Mouse (Mus musculus): Measurements from ENCODE around the gene Il15ra.
"Not testable (repeated sequence)": the region's sequence is repeated elsewhere in the genome, so short reads cannot be mapped to it uniquely, and the experiment has no call there.

Gene Il15ra

DNA sequence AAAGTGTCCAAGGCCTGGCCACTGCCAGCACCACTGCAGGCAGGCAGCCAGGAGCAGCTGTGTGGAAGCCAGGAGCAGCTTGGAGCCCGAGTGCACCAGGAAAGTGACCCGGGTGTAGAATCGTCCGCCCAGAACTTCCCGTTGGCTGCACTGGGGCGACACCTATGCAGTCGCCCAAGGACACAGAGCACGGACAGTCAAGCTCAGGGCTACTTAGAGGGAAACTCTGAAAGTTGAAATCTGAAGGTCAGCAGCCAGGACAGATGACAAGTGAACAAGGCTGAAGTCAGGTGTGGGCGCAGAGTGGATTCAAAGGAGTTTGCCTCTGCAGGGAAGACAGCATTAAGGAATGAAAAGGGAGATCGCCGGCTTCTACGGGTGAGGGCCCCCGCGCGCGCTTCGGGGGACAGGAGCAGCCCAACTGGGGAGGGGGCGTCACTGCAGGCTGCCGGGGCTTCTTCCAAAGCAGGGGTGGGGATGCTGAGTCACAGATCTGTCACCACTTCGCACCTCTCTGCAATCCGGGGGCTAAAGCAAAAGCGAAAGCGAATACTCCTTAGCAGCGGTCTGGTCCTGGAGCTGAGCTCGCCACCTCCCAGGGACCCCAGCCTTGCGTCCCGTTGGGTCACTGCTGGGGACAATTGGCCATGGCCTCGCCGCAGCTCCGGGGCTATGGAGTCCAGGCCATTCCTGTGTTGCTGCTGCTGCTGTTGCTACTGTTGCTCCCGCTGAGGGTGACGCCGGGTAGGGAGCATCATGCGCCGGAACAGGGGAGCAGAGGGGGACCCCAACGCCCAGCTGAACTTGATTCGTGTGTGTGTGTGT lies at the start of gene Il15ra:
Il15ra (plus strand) TSS at position 90 of the 825 bp plus-strand sequence.
- DNase-seq: peak; percentile 33 to 54

DNA sequence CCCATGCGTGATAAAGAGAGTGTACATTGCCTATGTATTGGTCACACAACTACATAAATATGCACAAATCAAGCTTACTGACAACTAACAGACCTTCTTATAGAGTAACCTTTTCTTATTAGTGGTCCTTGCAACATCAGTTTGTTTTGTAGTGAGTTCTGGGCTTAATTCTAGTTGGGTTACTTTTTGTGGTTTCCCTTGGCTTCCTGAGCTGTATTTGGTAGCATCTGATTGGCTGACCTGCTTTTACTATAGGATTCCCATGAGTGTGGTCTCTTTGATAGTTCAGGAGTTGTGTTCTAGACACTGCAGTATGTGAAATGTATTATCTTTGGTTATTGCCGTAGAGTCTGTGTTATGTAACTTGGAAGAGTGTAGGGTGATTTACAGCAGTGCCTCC lies 47.5 kb upstream of the Il15ra start:
- no peak for DNase-seq

DNA sequence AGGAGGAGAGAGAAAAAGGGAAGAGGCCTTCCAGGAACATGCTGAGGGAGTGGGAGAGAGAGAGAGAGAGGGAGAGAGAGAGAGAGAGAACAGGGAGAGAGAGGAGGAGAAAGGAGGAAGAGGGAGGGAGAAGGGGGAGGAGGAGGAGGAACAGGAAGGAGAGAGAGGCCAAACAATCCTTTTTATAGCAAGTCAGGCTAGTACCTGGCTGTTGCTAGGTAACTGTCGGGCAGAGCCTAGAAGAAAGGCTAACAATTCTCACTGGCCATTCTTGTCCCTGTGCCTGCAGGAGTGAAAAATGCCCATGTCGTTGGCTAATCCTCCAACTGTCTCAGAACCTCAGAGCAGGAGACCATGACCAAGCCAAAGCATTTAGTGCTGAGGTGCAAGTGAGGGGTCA lies 45.8 kb upstream of the Il15ra start:
- DNase-seq: no peak

DNA sequence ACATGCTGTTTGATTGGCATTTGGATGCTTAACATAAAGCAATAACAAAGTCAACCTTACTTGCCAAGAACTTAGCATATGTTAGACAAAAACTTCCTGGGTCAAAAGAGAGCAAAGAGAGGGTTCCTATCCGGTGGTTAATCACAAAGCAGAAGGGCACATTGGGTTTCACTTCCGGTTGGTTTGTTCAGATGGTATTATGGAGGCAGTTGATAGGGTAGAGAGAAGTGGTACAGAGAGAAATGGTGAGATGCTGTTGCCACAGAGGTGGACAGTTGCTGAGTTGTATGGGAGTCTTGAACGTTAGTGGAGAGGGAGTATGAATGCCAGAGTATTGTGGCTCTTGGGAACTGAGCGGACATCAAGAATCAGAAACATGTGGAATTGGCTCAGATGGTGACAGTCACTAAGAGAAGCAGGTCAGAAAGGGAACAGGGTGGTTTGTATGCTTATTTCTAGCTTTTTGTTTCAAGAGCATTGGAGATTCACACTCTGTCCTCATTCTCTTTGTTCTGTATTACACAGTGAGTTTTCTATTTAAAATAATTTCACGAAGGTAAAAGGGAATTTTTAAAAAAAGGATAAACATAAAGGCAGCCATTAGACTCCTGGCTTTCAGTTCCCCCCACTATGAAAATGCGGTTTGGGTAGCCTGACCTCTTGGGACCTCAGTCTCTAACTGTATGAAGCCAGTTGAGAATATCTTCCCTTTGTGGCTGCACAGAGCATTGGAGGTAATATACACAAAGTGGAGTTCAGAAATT lies 42.8 kb upstream of the Il15ra start:
- no peak for DNase-seq

DNA sequence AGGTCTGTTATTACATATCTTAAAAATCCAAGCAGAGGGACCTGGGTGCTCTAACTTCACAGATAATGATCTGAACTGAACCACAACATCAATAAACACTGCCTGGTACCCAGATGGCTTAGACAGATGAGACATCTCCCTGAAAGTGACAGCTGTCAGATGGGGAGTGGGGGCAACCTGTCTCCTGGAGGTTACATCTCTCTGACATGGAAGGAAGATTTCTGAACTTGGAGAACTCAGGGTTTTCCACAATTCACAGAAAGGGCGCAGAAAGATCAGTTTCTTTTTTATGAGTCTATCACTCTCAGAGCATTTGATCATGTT lies 42.2 kb upstream of the Il15ra start:
- DNase-seq: peak in 1 of 2 experiments; percentile 21

DNA sequence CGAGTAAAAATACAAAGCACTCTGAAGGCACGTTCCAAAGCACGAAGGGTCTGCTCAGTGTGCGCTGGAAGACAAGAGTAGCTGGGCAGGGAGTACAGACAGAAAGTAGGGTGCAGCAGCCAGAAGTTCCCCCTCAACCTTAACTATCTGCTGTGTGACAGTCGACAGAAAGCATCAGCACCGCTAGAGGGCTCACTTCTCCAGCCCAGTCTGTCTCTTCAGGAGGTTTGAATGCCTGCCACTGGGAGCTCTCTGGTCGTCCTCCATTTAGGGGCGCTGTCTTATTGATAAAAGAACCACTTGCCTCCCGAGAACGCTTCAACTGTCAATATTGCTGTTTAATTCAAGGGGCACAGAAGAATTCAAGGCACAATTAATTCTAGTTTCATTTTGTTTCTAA lies 41.1 kb upstream of the Il15ra start:
- peak; percentile 75 to 85 for DNase-seq

DNA sequence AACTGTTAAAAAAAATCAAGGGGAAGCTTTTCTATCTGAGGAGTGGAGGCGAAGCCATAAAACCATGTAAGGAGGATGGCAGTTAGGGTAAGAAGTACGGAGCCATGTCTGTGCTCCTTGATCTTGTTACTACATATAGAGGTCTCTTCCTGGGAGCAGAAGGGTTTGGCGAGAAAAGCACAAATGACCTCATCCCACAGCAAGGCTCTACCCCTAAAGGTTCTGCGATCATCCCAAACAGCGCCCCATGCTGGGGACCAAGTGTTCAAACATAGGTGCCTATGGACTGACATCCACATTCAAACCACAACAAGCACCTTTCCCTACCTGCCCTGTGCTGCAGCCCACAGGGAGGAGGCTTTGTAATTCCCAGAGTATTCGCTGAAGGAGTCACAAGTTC lies 40.7 kb upstream of the Il15ra start:
- DNase-seq: no peak

DNA sequence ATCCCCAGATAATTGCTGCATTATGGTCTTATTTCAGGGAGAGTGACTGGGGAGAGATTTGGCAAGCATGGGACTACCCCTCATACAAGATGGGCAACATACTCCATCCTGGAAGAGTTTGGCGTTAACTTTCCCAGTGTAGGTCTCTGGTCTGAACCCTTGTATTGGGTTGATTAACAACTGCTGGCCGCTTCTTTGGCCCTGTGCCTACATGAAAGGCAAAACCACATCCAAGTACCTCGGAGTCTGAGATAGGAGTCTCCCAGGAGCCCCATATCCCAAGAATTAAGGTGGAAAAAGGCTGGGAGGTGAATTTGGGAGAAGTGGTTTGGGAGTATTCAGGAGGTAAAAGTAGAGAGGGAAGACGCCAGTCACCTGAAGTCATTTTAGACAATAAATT lies 40.3 kb upstream of the Il15ra start:
- no peak for DNase-seq

DNA sequence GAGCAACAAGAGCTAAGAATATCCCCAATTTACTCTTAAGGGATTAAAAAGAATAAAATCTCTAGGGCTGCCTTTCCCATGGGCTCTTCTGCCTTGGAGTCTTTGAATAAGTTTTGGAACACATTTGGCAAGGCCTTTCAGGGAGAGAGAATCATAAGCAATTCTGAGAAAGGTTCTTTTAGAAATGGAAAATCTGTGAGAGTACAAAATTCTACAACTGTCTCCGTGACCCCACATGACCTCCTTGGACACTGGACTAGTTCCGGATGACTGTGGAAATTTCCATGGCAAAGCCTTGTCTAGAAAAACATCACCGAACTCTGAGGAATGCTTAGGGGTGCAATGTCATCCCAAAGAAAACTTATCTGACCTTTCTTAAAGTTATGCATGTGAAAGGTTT lies 39.8 kb upstream of the Il15ra start:
- DNase-seq: no peak

DNA sequence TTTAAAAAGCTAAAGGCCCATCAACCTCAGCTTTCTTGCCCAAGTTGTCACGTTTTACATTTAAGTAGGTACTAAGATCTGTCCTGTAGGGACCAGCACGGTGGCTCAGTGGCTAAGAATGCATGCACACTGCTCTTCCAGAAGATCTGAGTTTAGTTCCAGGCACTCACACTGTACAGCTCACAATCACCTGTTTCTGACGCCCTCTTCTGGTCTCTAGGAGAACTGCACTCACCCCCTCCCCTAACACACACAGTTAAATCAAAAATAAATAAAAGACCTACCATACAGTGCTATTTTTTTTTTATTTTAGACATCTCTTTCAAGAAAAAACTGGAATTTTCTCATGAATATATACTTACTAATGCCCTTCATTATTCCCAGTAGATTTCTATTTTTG lies 32.9 kb upstream of the Il15ra start:
- peak in 1 of 2 experiments; percentile 44 for DNase-seq

DNA sequence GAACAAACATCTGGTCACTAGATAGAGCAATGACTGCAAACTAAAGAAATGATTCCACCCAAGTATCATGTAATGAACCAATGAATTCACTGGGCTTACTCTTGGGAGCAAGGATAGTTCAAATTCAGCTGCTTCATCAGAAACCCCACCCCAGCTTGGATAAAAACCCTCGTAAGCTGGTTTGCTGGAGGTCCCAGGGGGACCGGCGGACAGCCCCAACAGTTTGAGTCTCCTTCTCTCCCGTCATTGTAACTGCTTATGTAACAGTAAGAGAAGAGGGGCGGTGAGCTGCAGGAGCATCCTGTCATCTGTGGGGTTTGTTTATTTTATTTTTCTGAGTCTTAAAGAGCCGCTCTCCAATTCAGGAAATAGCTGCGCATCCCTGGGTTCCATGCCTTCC lies 25.5 kb upstream of the Il15ra start:
- DNase-seq: no peak

DNA sequence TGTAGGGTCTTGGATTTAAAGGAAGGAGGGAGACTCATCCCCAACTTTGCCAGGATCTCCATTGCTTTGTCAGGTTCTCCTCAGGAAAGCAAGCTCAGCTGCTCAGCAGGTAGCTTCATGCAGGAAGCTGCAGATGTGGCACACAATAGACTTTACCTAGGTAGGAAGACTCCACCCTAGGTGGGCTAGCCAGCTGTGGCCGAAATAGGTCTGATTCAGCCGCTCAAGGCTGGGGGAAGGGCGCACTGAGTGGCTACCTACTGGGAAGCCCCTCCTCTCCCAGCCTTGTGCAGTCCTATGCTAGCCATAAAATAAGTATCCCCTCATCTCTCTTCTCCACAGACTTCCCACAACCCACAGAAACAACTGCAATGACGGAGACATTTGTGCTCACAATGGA lies 22.4 kb upstream of the Il15ra start:
- no peak for DNase-seq

DNA sequence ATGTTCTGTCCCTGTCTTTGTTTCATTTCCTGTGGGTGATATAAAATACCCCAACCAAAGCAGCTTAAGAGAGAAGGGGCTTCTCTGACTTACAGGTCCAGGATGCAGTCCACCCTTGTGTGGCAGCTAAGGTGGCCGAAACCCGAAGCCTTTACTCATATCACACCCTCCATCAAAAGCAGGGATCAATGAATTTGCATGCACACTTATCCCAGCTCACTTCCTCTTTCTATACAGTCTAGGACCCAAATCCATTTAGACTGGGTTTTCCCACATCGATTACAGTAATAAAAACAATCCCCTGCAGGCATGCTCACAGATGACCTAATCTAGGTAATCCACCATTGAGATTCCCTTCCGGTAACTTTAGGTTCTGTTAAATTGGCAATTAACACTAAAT lies 18.6 kb upstream of the Il15ra start:
- DNase-seq: no peak

DNA sequence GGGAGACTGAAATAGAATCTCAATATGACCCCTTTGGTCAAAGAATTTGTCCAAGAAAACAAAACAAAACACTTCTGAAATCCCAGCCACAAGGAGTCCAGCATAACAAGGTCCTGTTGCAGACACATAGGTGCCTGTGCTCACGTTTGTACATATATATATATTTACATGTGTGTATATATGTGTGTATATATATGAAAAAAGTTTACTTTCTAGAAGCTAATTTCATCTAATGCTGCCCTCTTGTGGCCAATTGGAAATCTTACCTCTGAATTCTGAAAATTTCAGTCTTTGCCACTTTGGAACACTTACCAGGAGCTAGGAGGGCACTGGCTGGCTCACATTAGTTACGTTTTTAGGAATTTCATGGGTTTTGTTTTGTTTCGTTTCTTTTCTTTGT lies 17.7 kb upstream of the Il15ra start:
- DNase-seq: no peak

DNA sequence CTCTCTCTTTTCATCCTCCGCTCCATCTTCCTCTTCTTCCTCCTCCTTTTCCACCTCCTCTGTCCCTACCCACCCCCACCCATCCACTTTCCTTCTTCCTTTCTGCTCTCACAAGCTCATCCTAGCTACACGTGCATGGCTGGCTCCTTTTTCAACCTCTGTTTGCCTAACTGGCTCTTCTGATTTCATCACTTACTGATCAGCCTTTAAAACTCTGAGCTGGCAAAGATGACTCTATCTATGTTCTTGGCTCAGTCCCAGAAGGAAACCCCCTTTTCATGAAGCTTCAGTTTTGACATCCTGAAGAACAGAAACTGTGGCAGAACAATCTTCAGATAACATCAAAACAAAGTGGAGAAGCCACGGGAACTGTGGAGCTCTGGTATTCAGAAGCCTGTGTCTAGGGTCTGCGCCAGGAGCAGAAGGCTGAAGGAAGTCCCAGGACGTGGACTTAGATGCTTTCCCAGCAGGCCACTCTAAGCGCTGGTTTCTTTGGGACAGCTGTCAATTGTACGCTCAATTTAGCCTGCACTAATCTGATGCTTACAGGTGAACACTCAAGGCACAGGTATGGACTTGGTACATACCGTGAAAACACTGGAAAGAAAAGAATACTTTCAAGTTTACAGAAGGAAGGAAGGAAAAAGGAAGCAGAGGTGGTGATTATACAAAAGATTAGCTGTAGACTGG lies 14.7 kb upstream of the Il15ra start:
- no peak for DNase-seq

DNA sequence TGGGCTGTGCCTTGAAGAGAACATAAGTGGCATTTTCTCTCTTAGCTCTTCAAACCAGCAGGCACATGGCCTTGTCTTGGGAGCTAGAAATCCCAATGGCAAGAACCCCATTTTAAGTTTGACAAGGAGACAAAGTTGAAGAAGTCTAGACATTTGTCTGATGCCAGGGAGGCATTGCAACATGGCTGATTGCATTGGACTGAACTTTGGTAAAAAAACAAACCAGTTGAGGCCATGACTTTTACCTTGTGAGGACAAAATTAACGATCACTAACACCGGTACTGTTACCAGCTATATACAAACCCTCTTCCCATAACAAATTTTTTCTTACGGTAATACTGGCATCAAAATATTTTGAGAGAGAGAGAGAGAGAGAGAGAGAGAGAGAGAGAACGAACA lies 11.7 kb upstream of the Il15ra start:
- DNase-seq: no peak

DNA sequence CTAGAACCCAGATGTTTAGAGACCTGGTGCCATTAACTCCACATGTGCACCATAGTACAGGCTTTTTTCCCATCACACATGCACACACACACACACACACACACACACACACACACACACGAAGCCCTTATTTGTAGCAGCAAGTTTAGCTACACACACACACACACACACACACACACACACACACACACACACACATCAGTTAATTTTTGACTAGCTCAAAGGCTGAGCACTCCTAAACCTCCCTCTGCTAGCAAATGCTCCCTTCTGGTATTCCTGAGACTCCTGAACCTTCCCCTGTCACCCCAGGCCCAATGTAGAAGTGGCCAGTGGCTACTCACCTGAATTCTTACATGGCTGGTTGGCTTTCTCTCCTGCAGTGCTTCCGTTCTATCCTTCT lies 11.0 kb upstream of the Il15ra start:
- no peak for DNase-seq

DNA sequence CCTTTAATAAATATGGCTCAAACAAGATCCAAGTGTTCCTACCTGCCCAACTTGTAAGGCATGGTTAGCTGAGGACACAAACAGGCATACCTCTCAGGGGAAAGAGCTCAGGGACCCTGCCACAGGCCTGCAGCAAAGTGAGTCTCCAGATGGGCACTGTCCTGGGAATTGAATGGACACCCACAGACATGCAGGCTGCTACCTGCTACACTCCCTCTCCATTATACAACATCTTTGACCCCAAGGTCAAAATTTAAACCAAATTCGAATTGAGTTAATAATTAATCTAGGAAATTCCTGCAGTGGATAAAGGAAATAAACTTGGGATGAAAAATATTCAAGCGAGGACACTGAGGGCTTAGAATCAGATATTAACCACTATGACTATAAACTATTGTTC lies 9.2 kb upstream of the Il15ra start:
- no peak for DNase-seq

DNA sequence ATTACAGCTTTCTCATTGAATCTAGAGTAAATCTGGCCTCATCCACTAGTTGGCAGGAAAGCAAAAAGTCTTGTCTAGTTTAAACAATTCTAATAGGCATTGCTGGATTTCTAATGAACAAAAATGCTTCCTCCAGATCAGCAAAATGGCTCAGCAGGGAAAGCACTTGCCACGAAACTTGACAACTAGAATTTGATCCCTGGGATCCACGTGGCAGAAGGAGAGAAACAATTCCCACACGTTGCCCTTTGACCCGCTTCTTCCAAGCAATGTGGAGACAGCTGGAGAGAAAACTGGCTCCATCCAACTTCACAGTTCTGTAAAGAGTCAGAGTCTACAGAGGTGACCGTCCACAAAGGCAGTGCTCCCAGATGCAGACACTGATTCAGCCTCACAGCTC lies 6.1 kb upstream of the Il15ra start:
- DNase-seq: no peak

DNA sequence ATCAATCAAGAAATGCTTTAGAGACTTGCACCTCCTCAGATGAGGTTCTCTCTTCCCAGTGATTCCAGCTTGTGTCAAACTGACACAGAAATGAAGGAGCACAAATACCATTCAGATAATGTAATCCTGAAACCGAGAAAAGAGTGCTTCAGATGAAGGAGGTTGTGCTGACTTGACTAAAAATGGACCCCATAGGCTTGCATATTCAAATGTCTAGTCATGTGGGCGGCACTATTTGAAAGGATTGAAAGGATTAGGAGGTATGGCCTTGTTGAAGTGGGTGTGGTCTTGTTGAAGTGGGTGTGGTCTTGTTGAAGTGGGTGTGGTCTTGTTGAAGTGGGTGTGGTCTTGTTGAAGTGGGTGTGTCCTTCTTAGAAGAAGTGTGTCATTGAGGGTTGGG lies 5.2 kb upstream of the Il15ra start:
- no peak for DNase-seq

DNA sequence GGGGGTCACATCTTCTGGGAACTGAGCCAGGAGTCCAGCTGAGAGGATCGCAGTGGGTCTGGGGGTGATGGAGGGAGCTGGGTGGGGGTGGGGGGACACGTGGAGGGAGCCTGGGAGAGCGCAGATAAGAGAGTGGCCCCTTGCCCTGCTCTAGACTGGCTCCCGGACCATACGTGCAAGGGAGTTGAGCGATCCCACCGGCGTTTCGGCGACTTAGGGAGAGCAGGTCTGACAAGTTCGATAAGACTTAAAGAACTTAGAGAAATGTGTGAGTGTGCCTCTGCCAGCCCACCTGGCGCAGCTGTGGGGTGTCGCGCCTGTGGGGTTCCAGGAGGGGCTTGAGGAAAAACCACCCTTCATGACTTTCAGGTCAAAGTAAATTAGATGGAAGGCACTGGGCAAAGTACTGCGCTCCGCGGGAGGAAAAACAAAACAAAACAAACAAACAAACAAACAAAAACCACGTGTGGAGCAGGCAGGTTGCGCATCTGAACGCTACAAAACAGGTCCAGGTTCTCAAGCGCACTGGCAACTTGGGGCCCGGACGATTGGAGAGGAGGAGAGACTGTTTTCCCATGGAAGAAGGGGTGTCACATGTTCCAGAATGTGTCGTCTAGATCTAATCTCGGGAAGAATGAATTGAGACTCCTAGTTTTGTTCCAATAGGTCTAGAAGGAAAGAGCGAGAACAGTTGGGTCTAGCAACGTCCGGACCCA lies 1.1 kb downstream of the Il15ra start:
- no peak for DNase-seq

DNA sequence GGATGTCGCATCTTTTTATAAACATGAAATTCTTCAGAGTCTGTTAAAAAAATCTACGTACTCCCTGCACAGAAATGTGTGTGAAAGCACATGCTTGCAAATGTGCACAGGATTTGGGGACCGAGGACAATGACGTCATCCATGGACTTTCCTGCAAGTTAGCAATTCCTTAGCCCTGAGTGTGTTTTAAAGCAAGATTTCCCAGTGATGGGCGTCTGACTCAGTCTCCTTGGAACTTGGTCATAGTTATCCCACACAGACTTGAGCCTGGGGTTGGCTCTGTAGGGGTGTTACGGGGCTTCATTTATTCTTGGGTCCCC lies 1.6 kb downstream of the Il15ra start:
- DNase-seq: no peak

DNA sequence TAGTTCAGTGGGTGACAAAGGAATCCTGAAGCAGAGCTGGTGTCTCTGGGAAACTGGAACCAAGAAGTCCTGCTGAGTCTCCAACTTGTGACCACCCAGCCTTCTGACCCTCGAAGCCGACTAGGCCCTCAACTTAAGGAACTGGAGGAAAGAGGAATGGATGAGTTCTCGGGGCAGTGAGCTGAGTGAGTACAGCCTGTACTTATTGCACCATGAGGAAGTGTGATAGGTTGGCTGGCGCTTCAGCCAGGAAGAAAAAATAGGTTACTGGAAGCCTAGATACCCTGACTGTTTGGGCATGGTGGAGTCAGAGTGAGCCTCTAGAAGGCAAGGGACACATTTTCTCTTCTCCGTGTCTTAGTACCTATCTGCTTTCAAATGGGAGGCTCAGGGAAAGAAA lies 3.4 kb downstream of the Il15ra start:
- no peak for DNase-seq

DNA sequence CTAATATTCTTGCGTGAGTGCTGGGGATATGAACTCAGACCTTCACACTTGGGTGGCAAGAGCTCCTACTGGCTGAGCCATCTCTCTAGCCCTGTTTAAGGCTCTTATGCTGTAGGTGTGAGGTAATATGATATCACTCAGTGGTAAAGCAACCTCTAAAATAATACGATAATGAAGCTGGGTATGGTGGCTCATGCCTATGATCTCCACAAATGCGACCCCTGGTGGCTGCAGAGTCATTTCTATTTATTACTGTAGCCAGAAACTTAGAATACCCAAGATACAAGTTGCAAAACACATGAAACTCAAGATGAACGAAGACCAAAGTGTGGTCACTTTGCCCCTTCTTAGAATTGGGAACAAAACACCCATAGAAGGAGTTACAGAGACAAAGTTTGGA lies 5.0 kb downstream of the Il15ra start:
- not testable (repeated sequence) for DNase-seq

Measured in thymus, adult 18-20 months (tissue).